8 mouse cellular contexts compared by ENCODE assay signal in the genomic region with DNA sequence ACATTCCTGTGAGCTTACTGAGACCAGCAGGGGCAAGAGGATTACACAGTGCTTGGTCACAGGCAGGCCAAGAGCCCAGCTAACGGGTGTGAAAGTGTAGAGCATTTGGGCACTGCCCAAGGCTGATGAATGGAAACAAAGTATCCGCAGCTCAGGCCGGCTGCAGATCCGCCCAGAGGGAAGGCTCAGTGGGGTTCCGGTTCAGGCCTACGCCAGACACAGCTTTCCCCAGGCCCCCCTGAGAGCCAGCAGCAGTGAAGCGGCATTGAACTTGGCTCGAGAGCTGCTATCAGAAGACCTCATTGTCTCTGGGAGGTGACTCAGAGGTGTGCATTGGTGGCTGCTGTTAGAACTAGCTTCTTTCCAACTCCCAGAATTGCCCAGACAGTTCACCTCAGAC. TPM values are rescaled to one million over a fixed set of nuclear protein-coding genes. Genes with fewer than 3 reads are reported as not detected.
A peak's percentile ranks its signal among the peaks of the same experiment; 100 is the strongest.
DNase-seq lines count a peak whose midpoint lies in the region; ATAC-seq and TF ChIP-seq lines count a peak whose summit lies in the region.

No protein-coding gene starts in this region.

- H3K9me3 ChIP-seq in embryonic facial prominence, embryonic 13.5 days: no peaks in the 10 kb centered on the region
- H3K9me3 ChIP-seq in heart, postnatal 0 days (replicated peaks; ENCODE audit: control insufficient read depth, low read length): no peaks in the 10 kb centered on the region

- H3K4me1 ChIP-seq in embryonic facial prominence, embryonic 13.5 days: peaks cover 16% of the 10 kb centered on the region
- no peaks in the 10 kb centered on the region for H3K4me1 ChIP-seq in heart, postnatal 0 days (ENCODE audit: control insufficient read depth, insufficient read depth)

- ATAC-seq in embryonic facial prominence, embryonic 13.5 days (ENCODE audit: insufficient number of reproducible peaks, insufficient read depth, low FRiP score, low TSS enrichment, low read depth): no peak
- no peak for ATAC-seq in heart, postnatal 0 days (ENCODE audit: insufficient read depth, low read depth)

- no peak overlapping the region for H3K4me3 ChIP-seq in embryonic facial prominence, embryonic 13.5 days
- no peak overlapping the region for H3K4me3 ChIP-seq in heart, postnatal 0 days (ENCODE audit: low read depth, low read length)

- 0 out of 2 replicates have a peak overlapping the region, but pooled peaks have one; percentile 12 for H3K4me2 ChIP-seq in embryonic facial prominence, embryonic 13.5 days
- peak overlapping the region; percentile 7 for H3K4me2 ChIP-seq in heart, postnatal 0 days (ENCODE audit: low read depth, low read length)

- no peak for TF ChIP-seq EP300 in heart, postnatal 0 days (IDR thresholded peaks at IDR 0.05; ENCODE audit: low read depth)

- TF ChIP-seq CTCF in heart, postnatal 0 days (IDR thresholded peaks at IDR 0.05; ENCODE audit: low read depth): no peak

- peaks cover 5% of the 10 kb centered on the region; the same call in 1 of the 2 replicates for H3K27me3 ChIP-seq in embryonic facial prominence, embryonic 13.5 days
- H3K27me3 ChIP-seq in heart, postnatal 0 days (ENCODE audit: control insufficient read depth, insufficient read depth, low read length): no peaks in the 10 kb centered on the region

- H3K36me3 ChIP-seq in embryonic facial prominence, embryonic 13.5 days: peaks cover 5% of the 10 kb centered on the region; the same call in 1 of the 2 replicates
- H3K36me3 ChIP-seq in heart, postnatal 0 days (replicated peaks; ENCODE audit: control insufficient read depth, insufficient read depth, low read length): peaks cover 13% of the 10 kb centered on the region; the same call in 1 of the 2 replicates

- H3K27ac ChIP-seq in embryonic facial prominence, embryonic 13.5 days: no peak overlapping the region
- H3K27ac ChIP-seq in heart, postnatal 0 days (ENCODE audit: low read depth): peak overlapping the region; percentile 22

- peak overlapping the region; percentile 53; the same call in 1 of the 2 replicates for H3K9ac ChIP-seq in embryonic facial prominence, embryonic 13.5 days
- no peak overlapping the region; the same call in 1 of the 2 replicates for H3K9ac ChIP-seq in heart, postnatal 0 days (replicated peaks; ENCODE audit: low read depth, low read length)

- DNase-seq in cerebellum, adult 11 months: peak; percentile 56
- no peak for DNase-seq in cerebellum, postnatal 4 days (ENCODE audit: low spot score in 2 of 2)
- peak; percentile 75 for DNase-seq in 3T3-L1 (ENCODE audit: low read depth, low spot score)
- no peak for DNase-seq in heart, postnatal 0 days (ENCODE audit: low spot score)
- peak; percentile 39 for DNase-seq in lung, postnatal 36 days
- no peak for DNase-seq in thymus, postnatal 10 days (ENCODE audit: low spot score in 2 of 2)
- DNase-seq in urinary bladder, adult 18-20 months (ENCODE audit: low spot score in 2 of 2): no peak

- 19% methylated on average over 8 of the region's 8 CpGs for WGBS in embryonic facial prominence, embryonic 13.5 days
- WGBS in heart, postnatal 0 days: 33% methylated on average over 8 of the region's 8 CpGs

RNA-seq across cellular contexts. Expression of a gene that starts 2.5 kb away (rescaled TPM):
- polyA plus RNA-seq in embryonic facial prominence, embryonic 13.5 days (2015; fragmentation: Nextera tagmentation; extraction: Ambion mirVana): 38.0 and 39.1 TPM in 2 replicates
- 32.1 and 43.6 TPM in 2 replicates for total RNA-seq in heart, postnatal 0 days (2014; rRNA removed; ENCODE audit: low replicate concordance)
- 66.0 and 66.2 TPM in 2 replicates for polyA plus RNA-seq in heart, postnatal 0 days (2015; fragmentation: Nextera tagmentation; extraction: Ambion mirVana)

RNA-seq across cellular contexts. Expression of a gene that starts 12.9 kb away (rescaled TPM):
- polyA plus RNA-seq in embryonic facial prominence, embryonic 13.5 days (2015; fragmentation: Nextera tagmentation; extraction: Ambion mirVana): 82.8 and 92.9 TPM in 2 replicates
- total RNA-seq in heart, postnatal 0 days (2014; rRNA removed; ENCODE audit: low replicate concordance): 32.1 and 48.9 TPM in 2 replicates
- polyA plus RNA-seq in heart, postnatal 0 days (2015; fragmentation: Nextera tagmentation; extraction: Ambion mirVana): 27.2 and 29.2 TPM in 2 replicates

RNA-seq across cellular contexts. Expression of a gene that starts 18.7 kb away (rescaled TPM):
- 168 and 183 TPM in 2 replicates for polyA plus RNA-seq in embryonic facial prominence, embryonic 13.5 days (2015; fragmentation: Nextera tagmentation; extraction: Ambion mirVana)
- 262 and 392 TPM in 2 replicates for total RNA-seq in heart, postnatal 0 days (2014; rRNA removed; ENCODE audit: low replicate concordance)
- 496 and 515 TPM in 2 replicates for polyA plus RNA-seq in heart, postnatal 0 days (2015; fragmentation: Nextera tagmentation; extraction: Ambion mirVana)

RNA-seq across cellular contexts. Expression of a gene that starts 18.8 kb away (rescaled TPM):
- polyA plus RNA-seq in embryonic facial prominence, embryonic 13.5 days (2015; fragmentation: Nextera tagmentation; extraction: Ambion mirVana): 97.5 and 113 TPM in 2 replicates
- total RNA-seq in heart, postnatal 0 days (2014; rRNA removed; ENCODE audit: low replicate concordance): 12.1 and 22.9 TPM in 2 replicates
- polyA plus RNA-seq in heart, postnatal 0 days (2015; fragmentation: Nextera tagmentation; extraction: Ambion mirVana): 29.9 and 30.0 TPM in 2 replicates

RNA-seq across cellular contexts. Expression of a gene that starts 33.9 kb away (rescaled TPM):
- 31.0 and 33.8 TPM in 2 replicates for polyA plus RNA-seq in embryonic facial prominence, embryonic 13.5 days (2015; fragmentation: Nextera tagmentation; extraction: Ambion mirVana)
- total RNA-seq in heart, postnatal 0 days (2014; rRNA removed; ENCODE audit: low replicate concordance): 13.6 and 85.9 TPM in 2 replicates
- polyA plus RNA-seq in heart, postnatal 0 days (2015; fragmentation: Nextera tagmentation; extraction: Ambion mirVana): 9.4 and 10.7 TPM in 2 replicates

Comparison
In these comparisons a context has a peak if more than half of its experiments do, and no peak if none do; other contexts are left out.
1. DNase-seq: peak in cerebellum, adult 11 months (single experiment), 3T3-L1 (single experiment) and lung, postnatal 36 days (single experiment); none in cerebellum, postnatal 4 days (0 of 2), heart, postnatal 0 days (single experiment), thymus, postnatal 10 days (0 of 2) and urinary bladder, adult 18-20 months (0 of 2).